Mouse (Mus musculus) erythroblast, adult 5-6 weeks (primary cell): ENCODE results near the gene Rmdn3. TPM values are rescaled to one million over a fixed set of nuclear protein-coding genes. Genes with fewer than 3 reads are reported as not detected.

Source experiments
- ATAC-seq: replicated peaks from 2 replicates; pipeline ENCODE4 v1.8.0; 2016; ENCODE audit warnings: moderate number of reproducible peaks, mild to moderate bottlenecking, moderate TSS enrichment, inconsistent platforms; ENCODE audit not compliant: poor library complexity, low FRiP score, severe bottlenecking
- total RNA-seq, 2 experiments: library from RNA; stranded (forward) in 1 of 2; stranded (reverse) in 1 of 2; fragments of 150-400 nt in 1 of 2; fragments of 200-764, 138-1000 nt in 1 of 2; gene quantifications; 2 replicates each; pipeline versions ENCODE4 v1.2.3 to v1.2.4; 2015 to 2017; ENCODE audit warnings: low replicate concordance in 2 of 2

The Rmdn3 gene
- 17.8 and 21.7 TPM in 2 replicates for total RNA-seq (2015; ENCODE audit: low replicate concordance)
- total RNA-seq (2017; ENCODE audit: low replicate concordance), result 27.9 and 33.2 TPM in 2 replicates

GRCm38 (mm10) chr2:119156681-119157572, at the start of gene Rmdn3:
Gene Rmdn3, minus strand, starts transcription at chr2:119157034.
- peak; percentile 80 for ATAC-seq

GRCm38 (mm10) chr2:119203871-119204460, 47.1 kb upstream of the Rmdn3 start:
- no peak for ATAC-seq

- no peak for ATAC-seq
Observed at GRCm38 (mm10) chr2:119202914-119203453, 46.1 kb upstream of the Rmdn3 start.

- no peak for ATAC-seq
Observed at GRCm38 (mm10) chr2:119198934-119199333, 42.1 kb upstream of the Rmdn3 start.

- ATAC-seq, result no peak
Observed at GRCm38 (mm10) chr2:119198049-119198448, 41.2 kb upstream of the Rmdn3 start.

- ATAC-seq, result no peak
Observed at GRCm38 (mm10) chr2:119197493-119197892, 40.7 kb upstream of the Rmdn3 start.

GRCm38 (mm10) chr2:119196316-119197108, 39.7 kb upstream of the Rmdn3 start:
- ATAC-seq, result no peak

GRCm38 (mm10) chr2:119194140-119194539, 37.3 kb upstream of the Rmdn3 start:
- no peak for ATAC-seq

GRCm38 (mm10) chr2:119190969-119191368, 34.1 kb upstream of the Rmdn3 start:
- ATAC-seq, result no peak

GRCm38 (mm10) chr2:119189029-119189710, 32.3 kb upstream of the Rmdn3 start:
- peak; percentile 95 for ATAC-seq

- no peak for ATAC-seq
Observed at GRCm38 (mm10) chr2:119182914-119183313, 26.1 kb upstream of the Rmdn3 start.

GRCm38 (mm10) chr2:119177384-119177939, 20.6 kb upstream of the Rmdn3 start:
- ATAC-seq, result no peak

GRCm38 (mm10) chr2:119176761-119177160, 19.9 kb upstream of the Rmdn3 start:
- no peak for ATAC-seq

GRCm38 (mm10) chr2:119175614-119176013, 18.8 kb upstream of the Rmdn3 start:
- no peak for ATAC-seq

- ATAC-seq, result no peak
Observed at GRCm38 (mm10) chr2:119174866-119175265, 18.0 kb upstream of the Rmdn3 start.

GRCm38 (mm10) chr2:119173991-119174651, 17.3 kb upstream of the Rmdn3 start, which contains the start of gene Gm14137:
Gene Gm14137, plus strand, starts transcription at chr2:119174509.
- ATAC-seq, result no peak

- peak; percentile 58 for ATAC-seq
Observed at GRCm38 (mm10) chr2:119172862-119173576, 16.2 kb upstream of the Rmdn3 start.

GRCm38 (mm10) chr2:119172446-119172845, 15.6 kb upstream of the Rmdn3 start:
- ATAC-seq, result no peak
